Mouse (Mus musculus): ENCODE results near the gene Gm49630.
"Not testable (repeated sequence)": the region's sequence is repeated elsewhere in the genome, so short reads cannot be mapped to it uniquely, and the experiment has no call there.

Gm49630 gene

DNA sequence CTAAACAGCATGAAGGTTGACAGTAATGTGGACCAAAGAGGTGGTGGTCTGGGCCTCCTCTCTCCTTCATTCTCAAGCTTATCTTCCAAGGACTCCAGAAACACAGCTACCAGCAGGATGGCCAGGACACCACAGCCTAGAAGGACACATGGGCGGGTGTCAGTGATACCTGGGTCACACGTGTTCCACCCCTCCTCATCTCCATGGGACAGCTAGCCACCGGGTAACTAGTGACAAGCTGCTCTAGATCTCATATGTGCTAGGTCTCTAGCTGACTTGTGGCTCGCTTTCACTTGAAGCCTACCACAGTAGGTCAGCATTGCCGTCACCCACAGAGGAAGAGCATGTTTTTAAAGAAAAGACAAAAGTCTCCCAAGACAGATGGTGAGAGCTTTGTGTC, at the start of gene Gm49630:
Gm49630 (minus strand) TSS at position 101 of the 400 bp plus-strand sequence.
- DNase-seq (ENCODE audit: low read depth, low spot score) = not testable (repeated sequence)

DNA sequence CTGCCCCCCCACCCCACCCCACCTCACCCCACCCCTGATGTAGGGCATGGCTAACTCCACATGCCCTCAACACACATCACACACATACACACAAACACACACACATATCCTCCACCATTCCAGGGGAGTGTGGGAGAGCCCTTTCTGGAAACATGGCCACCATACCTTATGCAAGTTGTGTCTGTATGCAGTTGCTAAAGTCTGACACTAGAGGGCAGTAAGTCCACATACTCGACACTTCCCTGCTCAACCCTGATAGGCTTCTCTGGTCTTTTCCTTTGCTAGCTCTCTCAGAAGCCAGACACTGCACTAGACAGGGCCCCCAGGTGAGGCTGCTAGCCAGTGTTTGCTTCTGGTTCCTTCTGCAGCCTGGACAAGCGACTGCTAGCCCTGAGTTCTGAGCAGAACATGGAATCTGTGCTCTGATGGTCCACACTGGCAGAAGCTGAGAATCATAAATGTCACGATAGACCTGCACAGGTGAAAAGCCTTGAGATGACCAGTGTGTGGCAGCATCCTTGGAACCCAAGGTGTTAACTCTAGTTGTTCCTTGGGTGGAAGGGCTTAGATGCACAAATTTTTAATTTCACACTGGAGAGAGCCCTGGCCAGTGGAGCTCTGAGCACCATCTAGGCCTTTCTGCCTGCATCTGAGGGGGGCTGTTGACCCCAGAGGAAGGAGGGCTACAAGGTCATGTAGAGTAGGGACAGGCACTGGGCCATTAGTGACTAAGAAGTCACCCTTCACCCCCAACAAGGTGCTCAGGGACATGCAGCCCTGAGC, 48.6 kb upstream of the Gm49630 start:
- not testable (repeated sequence) for DNase-seq (ENCODE audit: low read depth, low spot score)

DNA sequence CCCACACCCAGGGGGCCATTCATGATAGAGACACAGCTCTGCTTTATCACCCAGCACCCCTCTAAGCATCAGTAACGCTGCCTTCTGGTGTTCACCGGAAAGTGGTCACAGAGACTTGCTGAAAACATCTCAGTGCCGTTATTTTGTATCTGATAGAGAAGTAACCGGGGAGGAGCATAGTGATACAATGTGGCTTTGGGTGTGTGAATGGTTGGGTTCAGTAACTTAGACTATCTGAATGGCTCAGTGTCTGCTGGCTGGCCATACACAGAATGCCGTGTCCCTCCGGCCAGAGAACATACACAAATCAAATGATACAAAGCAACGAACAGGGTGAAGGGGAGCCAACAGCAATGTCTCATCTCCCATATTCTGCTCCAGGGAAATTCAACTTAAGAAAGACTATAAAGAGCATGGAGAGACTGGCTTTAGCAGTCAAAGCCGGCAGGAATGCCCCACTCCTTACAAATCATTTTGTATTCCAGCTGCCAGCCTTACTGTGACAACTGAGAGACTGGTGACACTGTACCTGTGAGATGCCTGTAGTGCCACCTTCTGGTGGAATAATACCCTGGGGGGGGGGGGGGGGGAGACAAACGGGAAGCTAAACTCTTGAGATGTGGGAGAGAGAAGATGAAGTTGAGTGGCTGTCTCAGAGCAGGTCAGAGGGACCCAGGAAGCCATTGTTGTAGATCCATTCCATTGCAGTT, 43.0 kb upstream of the Gm49630 start:
- not testable (repeated sequence) for DNase-seq (ENCODE audit: low read depth, low spot score)

DNA sequence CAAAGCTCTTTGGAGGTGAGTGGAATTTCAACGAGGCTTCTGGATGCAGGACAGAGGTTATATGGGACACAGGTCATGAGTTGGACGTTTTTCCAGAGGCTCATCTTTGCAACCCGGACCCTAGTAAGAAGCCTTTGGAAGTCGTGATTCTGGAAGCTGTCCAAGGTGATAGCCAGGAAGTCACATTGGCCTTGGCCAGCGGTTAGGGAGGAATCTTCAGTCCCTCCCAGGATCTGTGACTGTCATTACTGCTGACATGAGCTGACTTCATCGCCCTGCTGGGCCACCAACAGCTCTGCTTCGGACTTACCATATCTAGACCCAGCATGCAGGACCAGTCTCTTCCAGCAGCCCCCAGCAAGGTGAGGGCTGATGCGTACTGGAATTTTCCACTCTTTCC, 41.6 kb upstream of the Gm49630 start:
- DNase-seq (ENCODE audit: low read depth, low spot score) = not testable (repeated sequence)

DNA sequence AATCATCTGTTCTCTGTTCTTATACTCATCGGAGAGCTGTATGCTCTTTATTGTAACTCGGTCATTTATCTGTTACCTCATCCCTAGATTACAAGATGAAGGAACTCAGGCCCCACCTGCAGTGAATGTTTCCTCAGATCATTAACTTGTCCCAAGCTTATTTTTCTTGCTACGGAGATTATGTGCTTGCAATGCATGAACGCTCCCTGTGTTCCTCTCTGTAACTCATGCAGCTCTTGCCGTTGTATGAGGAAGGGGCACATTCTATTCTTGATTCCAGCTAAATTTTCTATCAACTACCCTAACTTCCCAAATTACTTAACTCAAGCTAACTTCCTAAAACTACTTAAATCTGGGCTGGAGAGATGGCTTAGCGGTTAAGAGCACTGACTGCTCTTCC, 28.0 kb upstream of the Gm49630 start:
- DNase-seq (ENCODE audit: low read depth, low spot score) = not testable (repeated sequence)

DNA sequence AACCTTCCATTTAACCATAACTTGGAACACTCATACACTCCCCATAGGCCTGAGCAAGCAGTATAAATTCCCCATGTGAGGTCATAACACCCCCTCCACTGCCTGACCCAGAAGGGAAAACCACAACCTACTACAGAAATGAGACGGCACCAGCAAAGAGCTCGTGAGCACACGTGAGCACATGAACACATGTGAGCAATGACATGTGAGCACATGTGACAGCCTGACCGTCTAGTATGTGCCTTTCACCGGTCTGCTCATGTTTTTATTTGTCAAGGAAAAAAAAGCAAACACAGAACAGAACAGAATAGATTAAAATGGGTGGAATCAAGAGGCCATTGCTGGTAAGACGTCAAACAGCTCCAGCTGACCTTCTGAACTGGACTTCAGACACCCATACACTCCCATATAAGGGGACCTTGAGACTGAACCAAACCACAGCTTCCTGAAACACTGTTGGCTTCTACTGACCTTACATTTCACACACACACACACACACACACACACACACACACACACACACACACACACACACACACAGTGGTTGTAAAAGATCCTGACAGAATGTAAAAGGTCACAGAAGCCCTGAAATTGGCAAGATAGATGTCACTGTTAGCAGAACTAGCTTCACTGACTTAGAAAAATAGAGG, 26.5 kb upstream of the Gm49630 start:
- DNase-seq (ENCODE audit: low read depth, low spot score) = not testable (repeated sequence)

DNA sequence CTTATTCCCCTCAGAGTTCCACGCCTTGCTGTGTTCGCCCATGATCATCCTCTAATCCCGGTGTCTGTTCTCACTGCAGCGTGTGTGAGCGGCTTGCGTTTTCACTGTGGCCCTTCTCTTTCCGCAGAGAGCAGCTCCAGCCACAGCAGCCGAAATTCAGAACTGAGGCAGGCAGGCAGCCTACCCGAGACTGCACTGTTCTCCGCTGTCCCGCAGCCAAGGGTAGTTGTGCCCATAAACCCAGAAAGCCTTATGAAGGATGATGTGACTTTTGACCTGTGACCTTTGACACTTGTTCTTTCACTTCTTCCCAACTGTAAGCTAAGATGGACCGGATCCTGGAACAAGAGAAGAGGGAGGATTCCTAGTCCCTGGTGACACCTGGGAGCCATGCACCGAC, 25.3 kb upstream of the Gm49630 start:
- not testable (repeated sequence) for DNase-seq (ENCODE audit: low read depth, low spot score)

DNA sequence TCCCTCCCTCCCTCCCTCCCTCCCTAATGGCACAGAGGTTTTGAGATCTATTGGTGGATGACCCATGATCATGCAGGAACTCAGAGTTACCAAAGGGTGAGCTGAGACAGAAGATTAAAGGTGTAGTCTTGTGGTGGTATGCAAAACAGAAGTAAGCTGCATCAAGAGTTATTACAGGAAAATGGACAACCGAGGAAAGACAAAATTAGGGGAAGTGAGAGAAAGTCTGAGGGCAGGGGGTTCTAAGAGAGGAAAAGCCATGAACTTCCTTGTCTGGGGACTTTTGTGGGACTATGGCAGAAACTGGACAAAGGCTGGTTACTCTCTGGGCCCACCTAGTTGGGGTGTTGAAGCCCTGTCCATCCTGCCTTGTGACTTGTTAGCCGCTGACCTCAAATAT, 24.5 kb upstream of the Gm49630 start:
- not testable (repeated sequence) for DNase-seq (ENCODE audit: low read depth, low spot score)

DNA sequence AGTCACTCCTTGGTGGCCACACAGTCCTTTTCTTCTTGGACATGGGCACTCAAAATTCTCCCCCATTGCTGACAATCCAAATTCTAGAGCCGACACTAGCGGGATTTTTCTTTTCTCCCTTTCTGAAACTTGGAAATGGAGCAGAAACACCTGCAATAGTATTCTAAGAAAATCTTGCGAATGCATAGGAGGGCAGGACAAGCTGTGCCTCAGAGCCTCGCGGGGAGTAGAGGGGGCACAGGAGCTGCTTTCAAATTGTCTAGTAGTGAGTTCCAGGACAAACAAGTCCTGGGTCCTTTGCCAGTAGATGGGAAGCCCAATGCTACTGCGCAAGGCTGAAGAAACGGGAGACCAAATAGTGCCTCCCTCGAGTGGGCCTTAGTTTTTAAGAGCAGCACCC, 23.9 kb upstream of the Gm49630 start:
- not testable (repeated sequence) for DNase-seq (ENCODE audit: low read depth, low spot score)

DNA sequence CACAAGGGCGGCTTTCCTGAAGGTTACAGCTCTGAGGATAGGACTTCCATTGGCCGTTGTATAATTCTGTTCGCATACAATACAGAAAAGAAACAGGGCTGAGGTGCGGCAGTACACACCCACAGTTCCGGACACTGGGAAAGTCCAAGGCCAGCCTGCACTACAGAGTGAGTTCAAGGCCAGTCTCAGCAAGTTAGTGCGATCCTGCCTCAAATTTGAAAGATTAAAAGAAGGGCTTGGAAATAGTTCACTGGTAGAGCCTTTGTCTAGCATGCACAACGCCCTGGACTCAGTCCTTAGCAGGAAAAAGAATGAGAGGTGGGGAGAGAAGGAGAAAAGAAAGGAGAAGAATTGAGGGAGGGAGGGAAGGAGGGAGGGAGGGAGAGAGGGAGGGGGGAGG, 23.3 kb upstream of the Gm49630 start:
- not testable (repeated sequence) for DNase-seq (ENCODE audit: low read depth, low spot score)

DNA sequence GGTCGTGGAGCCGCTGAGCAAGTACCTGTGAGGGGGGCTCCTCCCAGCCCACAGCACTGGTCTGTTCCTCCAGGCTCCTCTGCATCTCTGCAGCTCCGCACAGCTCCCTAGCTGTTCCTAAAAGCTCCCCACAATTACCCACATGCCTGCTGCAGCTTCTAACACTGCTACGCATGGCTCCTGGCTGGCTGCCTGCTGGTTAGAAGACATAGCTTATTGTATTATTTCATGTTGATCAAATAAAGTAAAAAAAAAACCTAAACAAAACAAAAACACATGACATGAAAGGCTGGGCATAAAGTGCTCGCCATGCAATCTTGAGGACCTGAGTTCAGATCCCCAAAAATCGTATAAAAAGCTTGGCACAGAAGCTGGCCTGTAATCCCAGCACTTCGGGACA, 18.1 kb upstream of the Gm49630 start:
- not testable (repeated sequence) for DNase-seq (ENCODE audit: low read depth, low spot score)

DNA sequence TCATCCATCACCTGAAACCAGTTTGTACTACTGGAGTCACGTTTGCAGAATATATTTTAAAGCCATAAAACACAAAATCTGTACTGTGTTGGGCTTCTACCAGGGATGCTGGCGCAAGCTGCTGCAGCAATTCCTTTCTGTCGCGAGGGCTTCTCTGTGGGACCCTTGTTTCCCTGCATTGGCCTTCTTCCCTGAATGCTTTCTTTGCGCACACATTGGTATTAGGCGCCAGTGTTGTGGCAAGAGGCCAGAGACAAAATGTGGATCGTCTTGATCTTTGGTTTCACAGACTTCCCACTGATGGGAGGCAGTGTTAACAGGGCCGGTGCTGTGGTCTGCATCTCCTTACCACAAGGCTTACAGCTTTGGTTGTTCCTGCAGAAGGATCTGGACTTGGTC, 17.2 kb upstream of the Gm49630 start:
- not testable (repeated sequence) for DNase-seq (ENCODE audit: low read depth, low spot score)

DNA sequence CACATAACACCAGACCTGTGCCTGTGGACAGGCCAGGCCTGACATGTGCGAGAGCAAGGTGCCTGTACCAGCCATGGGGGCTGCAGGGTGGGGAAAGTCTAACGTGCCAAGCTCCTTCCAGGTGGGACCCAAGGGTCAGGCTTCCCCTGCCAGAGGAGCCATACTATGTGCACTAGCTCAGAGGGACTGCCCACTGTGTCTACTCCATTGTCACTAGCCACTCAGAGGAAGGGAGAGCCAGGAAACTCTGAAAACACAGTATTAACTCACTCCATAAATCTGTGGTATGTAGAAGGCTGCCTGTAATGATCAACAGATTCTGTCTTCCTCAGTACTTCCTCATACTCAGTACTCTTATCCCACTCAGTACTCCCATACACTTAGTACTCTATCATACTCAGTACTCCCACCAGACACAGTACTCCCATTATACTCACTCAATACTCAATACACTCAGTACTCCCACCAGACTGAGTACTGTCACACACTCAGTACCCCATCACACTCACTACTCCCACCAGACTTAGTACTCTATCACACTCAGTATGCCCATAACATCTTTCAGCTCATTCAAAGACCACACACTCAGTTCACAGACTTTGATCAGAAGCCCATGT, 16.7 kb upstream of the Gm49630 start:
- not testable (repeated sequence) for DNase-seq (ENCODE audit: low read depth, low spot score)

DNA sequence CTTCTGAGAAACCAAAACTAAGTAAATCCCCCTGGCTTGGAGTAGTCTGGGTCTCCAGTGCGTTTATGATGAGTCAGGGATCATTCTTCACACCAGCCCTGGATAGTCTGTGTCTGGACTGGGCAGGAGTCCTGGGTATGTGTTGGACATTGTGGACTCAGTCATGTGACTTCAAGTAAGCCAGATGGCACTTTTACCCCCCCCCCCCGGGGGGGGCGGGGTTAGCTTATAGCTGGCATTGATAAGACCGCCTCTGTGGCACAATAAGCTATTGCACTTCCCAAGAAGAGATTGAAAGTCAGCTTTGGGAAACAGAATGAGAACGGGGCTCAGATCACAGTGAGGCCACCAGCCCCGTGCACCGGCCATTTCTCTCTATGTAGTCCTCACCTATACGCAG, 14.2 kb upstream of the Gm49630 start:
- DNase-seq (ENCODE audit: low read depth, low spot score) = not testable (repeated sequence)

DNA sequence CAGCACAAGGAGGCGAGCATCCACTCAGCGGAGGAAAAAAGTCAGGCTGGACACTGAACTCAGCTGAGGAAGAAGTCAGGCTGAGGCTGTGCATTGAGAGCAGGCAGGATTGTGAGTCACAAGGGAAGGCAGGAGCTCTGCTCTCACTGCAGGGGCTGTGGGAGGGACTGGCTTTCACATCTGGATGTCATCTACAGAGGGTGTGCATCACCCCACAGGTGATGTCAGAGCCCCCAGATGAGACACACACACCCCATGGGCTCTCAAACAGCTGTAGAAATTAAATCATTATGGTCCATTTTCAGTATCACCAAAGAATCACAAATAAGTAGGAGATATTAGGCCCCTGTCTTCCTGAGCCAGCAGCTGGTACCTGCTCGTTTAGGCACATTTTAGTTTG, 13.6 kb upstream of the Gm49630 start, which contains the start of gene Unc93a2:
Unc93a2 (minus strand) TSS at position 101 of the 400 bp plus-strand sequence.
- DNase-seq (ENCODE audit: low read depth, low spot score) = not testable (repeated sequence)

DNA sequence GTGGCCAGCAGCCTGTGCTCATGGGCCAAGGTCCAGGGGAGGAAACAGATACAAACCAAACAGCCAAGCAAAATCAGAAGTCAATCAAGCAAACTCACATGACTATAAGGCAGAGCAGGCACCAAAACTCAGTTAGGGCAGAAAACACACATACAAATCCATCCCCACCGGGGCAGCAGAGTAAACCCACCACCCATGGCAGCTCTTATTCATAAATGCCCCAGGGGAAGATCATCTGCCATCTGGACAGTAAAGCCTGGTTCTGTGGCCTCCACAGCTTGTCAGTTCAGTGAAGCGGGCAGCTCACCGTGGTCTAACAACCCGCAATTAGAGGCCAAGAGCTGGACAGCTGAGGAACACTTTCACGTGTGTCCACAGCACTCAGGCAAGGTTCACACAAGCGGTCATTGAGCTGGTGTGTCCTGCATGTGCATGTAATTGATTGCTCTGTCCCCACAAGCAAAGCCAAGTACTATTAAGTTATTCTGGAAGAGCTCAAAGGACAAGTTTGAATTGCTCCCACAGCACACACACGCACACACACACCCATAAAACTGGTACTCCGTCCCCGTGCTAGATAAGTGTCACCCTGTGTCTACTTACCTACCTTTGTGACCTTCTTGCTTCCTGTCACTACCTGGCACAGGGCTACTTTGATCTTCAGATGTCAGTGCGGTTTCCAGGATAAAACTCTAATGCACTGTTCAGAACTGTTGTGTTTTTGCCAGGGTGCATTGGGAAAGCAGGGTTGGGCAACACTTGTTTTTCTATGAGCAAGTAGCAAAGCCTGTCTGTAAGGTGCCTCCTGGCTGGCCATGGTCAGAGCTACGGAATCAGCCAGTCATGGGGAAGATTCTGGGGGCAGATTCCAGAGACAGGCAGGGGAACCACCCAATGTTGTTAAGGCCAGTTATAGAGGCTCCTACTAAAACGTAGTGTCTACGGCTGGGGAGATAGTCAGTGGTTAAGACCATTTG, 11.7 kb upstream of the Gm49630 start:
- DNase-seq (ENCODE audit: low read depth, low spot score) = not testable (repeated sequence)

DNA sequence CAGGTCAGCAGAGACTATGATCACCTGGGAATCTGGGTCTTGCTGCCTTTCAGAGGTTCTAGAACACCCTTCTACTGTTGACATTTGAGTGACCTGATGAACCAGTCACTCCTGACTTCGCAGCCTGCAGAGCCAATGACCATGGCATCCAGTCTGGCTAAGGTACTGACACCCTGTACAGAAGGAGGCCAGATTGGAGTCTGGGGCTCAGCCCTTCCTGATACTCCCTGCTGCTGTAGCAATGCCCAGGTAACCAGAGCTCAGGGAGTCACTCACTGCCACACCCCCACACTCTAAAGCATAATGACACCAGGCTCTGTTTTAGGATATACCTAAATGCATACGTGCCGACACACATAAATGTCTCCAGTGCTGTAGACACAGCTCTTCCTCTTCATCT, 10.9 kb upstream of the Gm49630 start:
- DNase-seq (ENCODE audit: low read depth, low spot score) = not testable (repeated sequence)

DNA sequence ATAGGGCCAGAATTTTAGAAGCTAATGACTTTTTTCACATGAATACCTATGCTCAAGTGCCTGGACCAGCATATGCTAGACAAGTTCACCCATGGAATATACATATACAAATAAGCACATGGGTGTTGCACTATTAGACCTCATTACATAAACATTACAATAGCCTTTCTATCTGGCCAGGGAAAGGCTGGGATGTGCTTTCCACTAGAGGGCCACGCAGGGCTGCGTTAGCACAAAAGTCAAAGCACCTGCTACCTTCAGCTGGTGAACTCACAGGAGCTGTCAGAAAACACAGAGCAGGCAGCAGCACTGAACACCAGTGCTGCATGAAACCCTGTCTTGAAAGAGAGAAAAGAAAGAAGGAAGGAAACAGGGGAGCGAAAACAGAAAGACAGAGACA, 6.1 kb upstream of the Gm49630 start:
- DNase-seq (ENCODE audit: low read depth, low spot score) = not testable (repeated sequence)

DNA sequence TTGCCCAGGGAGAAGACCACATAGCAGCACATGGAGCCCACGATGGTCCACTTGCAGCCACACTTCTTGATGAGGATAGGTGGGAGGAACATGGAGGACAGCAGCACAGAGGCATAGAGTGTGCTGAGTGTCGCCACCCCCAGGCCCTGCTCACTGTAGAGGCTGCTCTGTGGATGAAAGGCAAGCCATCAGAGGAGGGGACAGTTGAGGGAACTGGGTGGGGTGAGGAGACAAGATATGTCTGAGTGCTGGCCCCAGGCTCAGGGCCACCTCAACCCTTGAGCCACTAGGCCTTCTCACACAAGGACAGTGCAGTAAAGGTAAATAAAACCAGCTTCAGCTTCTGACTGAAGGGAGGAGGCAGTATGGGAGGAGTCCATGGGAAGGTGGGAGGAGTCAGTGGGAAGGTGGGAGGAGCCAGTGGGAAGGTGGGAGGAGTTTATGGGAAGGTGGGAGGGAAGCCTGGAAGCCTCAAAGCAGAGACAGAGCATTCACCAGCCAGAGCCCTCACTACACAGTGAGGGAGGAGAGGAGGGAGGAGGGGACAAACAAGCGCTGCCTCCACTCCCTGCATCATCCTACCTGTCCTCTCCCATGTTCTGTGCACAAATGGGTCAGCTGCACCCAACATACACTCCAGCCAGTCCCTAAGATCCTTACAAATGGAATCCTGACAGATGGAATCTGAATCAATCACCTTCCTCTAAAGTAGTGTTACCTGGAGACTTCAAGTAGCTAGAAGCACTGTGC, 5.3 kb upstream of the Gm49630 start:
- DNase-seq (ENCODE audit: low read depth, low spot score) = not testable (repeated sequence)

DNA sequence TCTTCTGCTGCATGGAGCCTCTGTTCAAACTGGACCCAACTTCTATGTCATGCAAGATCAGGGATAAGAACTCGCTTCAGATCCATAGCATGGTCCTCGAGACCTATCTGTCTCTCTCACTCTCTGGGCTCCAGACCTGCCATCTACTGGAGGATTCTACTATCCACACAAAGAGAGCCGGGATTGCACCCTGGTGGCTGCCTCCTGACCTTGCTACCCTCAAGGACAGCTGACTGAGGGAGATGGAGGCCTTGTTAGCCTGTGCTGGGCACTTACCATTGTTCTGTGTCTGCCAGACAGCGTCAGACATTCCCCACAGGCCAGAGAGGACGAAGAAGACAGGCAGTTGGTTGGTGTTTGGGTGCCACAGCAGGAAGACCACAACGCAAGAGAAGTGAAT, 2.4 kb downstream of the Gm49630 start:
- not testable (repeated sequence) for DNase-seq (ENCODE audit: low read depth, low spot score)

All from A20 (cell line).